Mouse (Mus musculus) liver, embryonic 14.5 days (tissue): ENCODE measurements around the gene Dclk3. TPM values are rescaled to one million over a fixed set of nuclear protein-coding genes. Genes with fewer than 3 reads are reported as not detected.

Experiments used
- ATAC-seq: fragments of 200-750 bp; cut with Nextera tagmentation; 2 replicates; pipeline ENCODE4 v1.8.0; 2017; ENCODE audit warnings: moderate number of reproducible peaks, mild to moderate bottlenecking, moderate library complexity; ENCODE audit not compliant: insufficient read depth
- DNase-seq, 3 experiments: peaks; one replicate each; pipeline ENCODE4 v3.0.0-alpha.2; 2012 to 2013; ENCODE audit warnings: low read depth in 3 of 3, low spot score in 3 of 3
- H3K27ac ChIP-seq: fragments of 300-500 bp; sonication (generic); 2 replicates; pipeline ENCODE4 v1.5.1; 2014; ENCODE audit warnings: moderate library complexity, mild to moderate bottlenecking, control low read depth, inconsistent platforms
- H3K27me3 ChIP-seq: fragments of 300-500 bp; sonication (generic); 2 replicates; pipeline ENCODE4 v1.6.1; 2014; ENCODE audit warnings: mild to moderate bottlenecking, low read length, moderate library complexity; ENCODE audit not compliant: control insufficient read depth, insufficient read depth
- H3K36me3 ChIP-seq: fragments of 300-500 bp; sonication (generic); replicated peaks from 2 replicates; pipeline ENCODE4 v1.6.1; 2014; ENCODE audit warnings: low read depth; ENCODE audit not compliant: control insufficient read depth, insufficient read depth
- H3K4me1 ChIP-seq, 2 experiments: fragments of 200-500 bp in 1 of 2; fragments of 300-500 bp in 1 of 2; sonication (generic) in 1 of 2; replicated peaks; 2 replicates each; pipeline ENCODE4 v1.6.1; 2012 to 2014; ENCODE audit warnings: antibody characterized with exemption in 1 of 2, inconsistent platforms in 1 of 2, low read length in 1 of 2; ENCODE audit not compliant: control insufficient read depth in 2 of 2, insufficient read depth in 2 of 2
- H3K4me2 ChIP-seq: fragments of 300-500 bp; sonication (generic); 2 replicates; pipeline ENCODE4 v1.6.1; 2014; ENCODE audit warnings: low read depth, mild to moderate bottlenecking, control low read depth, moderate library complexity
- H3K4me3 ChIP-seq, 2 experiments: fragments of 200-500 bp in 1 of 2; fragments of 300-500 bp in 1 of 2; sonication (generic) in 1 of 2; 2 replicates each; pipeline ENCODE4 v1.5.1; 2012 to 2014; ENCODE audit warnings: low read depth in 2 of 2, low read length in 2 of 2, mild to moderate bottlenecking in 2 of 2, control low read depth in 1 of 2, inconsistent platforms in 1 of 2, moderate library complexity in 1 of 2; ENCODE audit not compliant: insufficient read depth in 1 of 2
- H3K9ac ChIP-seq: fragments of 300-500 bp; sonication (generic); replicated peaks from 2 replicates; pipeline ENCODE4 v1.6.1; 2014; ENCODE audit warnings: mild to moderate bottlenecking, control low read depth, moderate library complexity
- H3K9me3 ChIP-seq: fragments of 300-500 bp; sonication (generic); 2 replicates; pipeline ENCODE4 v1.6.1; 2016; ENCODE audit warnings: low read length, mixed read lengths; ENCODE audit not compliant: control insufficient read depth
- CTCF ChIP-seq: IDR thresholded peaks from 2 replicates; pipeline ENCODE4 v1.5.1; 2016; ENCODE audit warnings: antibody characterized with exemption, low read depth, control low read depth
- EP300 ChIP-seq: IDR thresholded peaks from 2 replicates; pipeline ENCODE4 v1.6.1; 2016; ENCODE audit warnings: antibody characterized with exemption, low read depth
- WGBS: fragments of 180-500 bp; shearing (Covaris S2); extraction: QIAGEN DNeasy Blood & Tissue Kit; methylation state at CpG from one replicate; pipeline ENCODE4 v1.1.7; 2014; ENCODE audit not compliant: insufficient replicate concordance; 5-methylcytosine and 5-hydroxymethylcytosine counted together
- polyA plus RNA-seq, 2 experiments: library from polyadenylated mRNA; depleted of rRNA in 1 of 2; stranded (reverse) in 1 of 2; unstranded in 1 of 2; fragments of >200 nt; fragmentation: Nextera tagmentation in 1 of 2; extraction: Ambion mirVana in 1 of 2; gene quantifications; 2 replicates each; pipeline versions ENCODE4 v1.2.1 to v1.2.3; 2012 to 2014

The Dclk3 gene
- polyA plus RNA-seq (2012; rRNA removed) (0.02 TPM in 1 of 2 replicates, not detected in the other), polyA plus RNA-seq (2014; fragmentation: Nextera tagmentation; extraction: Ambion mirVana) (0.03 TPM in 1 of 2 replicates, not detected in the other)

DNA sequence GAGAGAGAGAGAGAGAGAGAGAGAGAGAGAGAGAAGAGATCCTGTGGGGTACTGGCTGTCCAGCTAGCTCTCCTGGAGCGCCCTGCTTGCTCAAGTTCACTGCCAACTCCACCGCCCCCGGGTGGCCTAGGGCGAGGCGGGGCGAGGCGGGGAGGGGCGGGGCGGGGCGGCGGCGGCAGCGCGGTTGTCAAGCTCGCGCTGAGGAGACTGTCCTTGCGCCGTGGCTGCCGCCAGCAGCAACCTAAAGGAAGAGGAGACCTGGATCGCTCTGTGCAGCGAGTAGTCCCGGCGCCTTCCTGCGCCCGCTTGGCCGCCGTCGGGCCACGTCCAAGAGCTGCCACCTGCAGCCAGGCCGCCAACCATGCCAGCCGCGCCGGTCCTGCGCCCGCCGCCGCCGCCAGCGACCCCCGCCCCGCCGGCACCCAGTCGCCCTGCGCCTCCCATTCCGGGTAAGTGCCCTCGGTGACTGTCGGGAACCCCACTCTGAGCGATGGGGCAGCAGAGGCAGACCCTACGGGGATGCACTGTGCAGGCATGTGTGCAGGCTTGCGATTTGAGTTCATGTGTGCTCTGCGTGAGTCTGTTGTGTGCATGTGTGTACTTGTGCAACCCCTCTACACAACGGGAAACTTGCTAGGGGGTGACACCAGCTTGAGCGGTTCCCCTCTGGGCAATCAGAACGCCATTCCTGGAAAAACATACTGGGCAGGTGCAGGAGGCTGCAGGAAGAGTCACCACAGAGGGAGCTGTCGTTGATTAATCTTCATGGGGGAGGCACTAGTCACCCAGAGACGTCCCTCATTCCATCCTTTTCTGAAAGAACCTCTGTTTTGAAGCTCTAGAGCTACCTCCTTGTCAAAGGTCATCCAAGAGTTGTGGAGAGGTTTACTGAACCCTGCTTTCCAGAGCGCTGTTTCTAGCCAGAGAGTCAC is at the start of gene Dclk3:
Dclk3 (plus strand) TSS at position 178 of the 932 bp plus-strand sequence.
- WGBS, result 7% methylated on average over 33 of the region's 57 CpGs
- peak within 1 kb of the TSS in 1 of 2 experiments; percentile 32; a peak in 3 of 4 replicates for H3K4me3 ChIP-seq
- DNase-seq, result no peak
- H3K36me3 ChIP-seq, result no peaks in the 10 kb centered on the region
- peaks cover 21% of the 10 kb centered on the region for H3K27me3 ChIP-seq
- no peak for TF ChIP-seq EP300
- no peak for TF ChIP-seq CTCF
- no peak within 1 kb of the TSS for H3K27ac ChIP-seq
- H3K9me3 ChIP-seq, result no peaks in the 10 kb centered on the region
- peak within 1 kb of the TSS; percentile 51 for H3K4me2 ChIP-seq
- H3K4me1 ChIP-seq, result no peaks in the 10 kb centered on the region
- H3K9ac ChIP-seq, result no peak within 1 kb of the TSS
- no peak for ATAC-seq

DNA sequence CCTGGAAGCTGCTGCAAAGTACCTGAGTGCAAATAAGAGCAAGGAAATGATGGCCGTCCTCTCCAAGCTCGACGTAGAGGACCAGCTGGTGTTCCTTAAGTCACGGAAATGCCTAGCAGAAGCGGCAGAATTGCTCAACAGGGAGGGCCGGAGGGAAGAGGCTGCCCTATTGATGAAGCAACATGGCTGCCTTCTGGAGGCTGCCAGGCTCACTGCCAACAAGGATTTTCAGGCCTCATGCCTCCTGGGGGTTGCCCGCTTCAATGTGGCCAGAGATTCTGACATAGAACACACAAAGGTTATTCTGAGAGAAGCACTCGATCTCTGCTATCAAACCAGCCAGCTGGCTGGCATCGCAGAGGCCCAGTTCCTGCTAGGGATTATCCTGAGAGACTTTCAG is 48.9 kb upstream of the Dclk3 start:
- DNase-seq (no peak), ATAC-seq (no peak)
- H3K4me1 ChIP-seq, result 0 out of 4 replicates have a peak, but pooled peaks cover 0 to 2% of the 10 kb centered on the region in 2 experiments
- TF ChIP-seq EP300, result no peak
- no peak for TF ChIP-seq CTCF
- no peaks in the 10 kb centered on the region for H3K36me3 ChIP-seq
- H3K27ac ChIP-seq, result no peak overlapping the region
- H3K27me3 ChIP-seq, result no peaks in the 10 kb centered on the region
- no peak overlapping the region for H3K4me2 ChIP-seq
- no peak overlapping the region for H3K9ac ChIP-seq
- H3K4me3 ChIP-seq, result no peak overlapping the region
- H3K9me3 ChIP-seq, result no peaks in the 10 kb centered on the region
- 49% methylated on average over 9 of the region's 9 CpGs for WGBS

DNA sequence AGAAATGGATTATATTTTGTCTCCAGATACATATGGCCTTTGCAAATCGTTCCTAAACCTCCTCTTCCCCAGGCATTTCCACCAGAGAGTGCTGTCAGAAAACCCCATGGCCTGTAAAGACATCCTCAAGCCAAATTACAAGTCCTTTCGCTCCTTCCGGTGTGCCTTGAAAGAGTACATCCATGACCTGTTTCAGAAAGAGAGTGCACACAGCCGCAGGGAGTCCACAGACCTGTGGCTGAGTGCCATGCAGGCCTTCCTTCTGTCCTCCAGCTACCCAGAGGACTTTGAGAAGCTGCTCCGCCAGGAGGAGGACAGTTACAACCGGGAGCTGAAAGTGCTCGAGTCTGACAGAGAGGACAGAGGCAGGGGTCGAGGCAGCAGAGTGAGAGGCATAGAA is 47.8 kb upstream of the Dclk3 start:
- no peak for TF ChIP-seq CTCF
- TF ChIP-seq EP300, result no peak
- ATAC-seq (no peak), DNase-seq (no peak)
- H3K27me3 ChIP-seq, result no peaks in the 10 kb centered on the region
- no peak overlapping the region for H3K4me2 ChIP-seq
- 0 out of 4 replicates have a peak, but pooled peaks cover 0 to 2% of the 10 kb centered on the region in 2 experiments for H3K4me1 ChIP-seq
- 59% methylated on average over 8 of the region's 8 CpGs for WGBS
- H3K9ac ChIP-seq, result no peak overlapping the region
- H3K4me3 ChIP-seq, result no peak overlapping the region
- no peak overlapping the region for H3K27ac ChIP-seq
- H3K9me3 ChIP-seq, result no peaks in the 10 kb centered on the region
- no peaks in the 10 kb centered on the region for H3K36me3 ChIP-seq

DNA sequence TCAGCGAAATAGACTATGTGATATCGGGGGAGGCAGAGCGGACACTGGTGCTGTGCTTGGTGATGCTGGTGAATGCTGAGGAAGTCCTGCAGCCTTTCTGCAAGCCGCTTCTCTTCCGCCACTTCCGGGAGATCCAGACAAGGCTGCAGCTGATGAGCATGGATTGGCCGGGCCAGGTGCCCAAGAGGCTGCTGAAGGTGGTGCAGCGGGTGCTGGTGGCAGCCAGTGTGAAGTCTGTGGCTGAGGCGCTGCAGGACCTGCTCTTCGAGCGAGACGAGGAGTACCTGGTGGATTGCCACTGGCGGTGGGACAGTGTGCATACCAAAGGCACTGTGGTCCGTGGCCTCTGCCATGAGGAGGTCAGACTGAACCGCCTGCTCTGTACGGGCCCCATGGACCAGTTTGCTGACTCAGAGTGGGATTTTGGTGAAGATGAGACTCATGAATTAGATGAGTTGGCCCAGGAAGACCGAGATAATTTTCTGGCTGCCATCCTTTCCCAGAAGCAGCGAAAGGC is 46.9 kb upstream of the Dclk3 start:
- H3K9ac ChIP-seq, result no peak overlapping the region
- no peaks in the 10 kb centered on the region for H3K9me3 ChIP-seq
- 70% methylated on average over 18 of the region's 18 CpGs for WGBS
- no peaks in the 10 kb centered on the region for H3K4me1 ChIP-seq
- no peaks in the 10 kb centered on the region for H3K27me3 ChIP-seq
- H3K4me2 ChIP-seq, result no peak overlapping the region
- no peak for DNase-seq
- no peak overlapping the region for H3K4me3 ChIP-seq
- TF ChIP-seq EP300 (no peak), CTCF (no peak)
- H3K27ac ChIP-seq, result no peak overlapping the region
- ATAC-seq, result no peak
- no peaks in the 10 kb centered on the region for H3K36me3 ChIP-seq

DNA sequence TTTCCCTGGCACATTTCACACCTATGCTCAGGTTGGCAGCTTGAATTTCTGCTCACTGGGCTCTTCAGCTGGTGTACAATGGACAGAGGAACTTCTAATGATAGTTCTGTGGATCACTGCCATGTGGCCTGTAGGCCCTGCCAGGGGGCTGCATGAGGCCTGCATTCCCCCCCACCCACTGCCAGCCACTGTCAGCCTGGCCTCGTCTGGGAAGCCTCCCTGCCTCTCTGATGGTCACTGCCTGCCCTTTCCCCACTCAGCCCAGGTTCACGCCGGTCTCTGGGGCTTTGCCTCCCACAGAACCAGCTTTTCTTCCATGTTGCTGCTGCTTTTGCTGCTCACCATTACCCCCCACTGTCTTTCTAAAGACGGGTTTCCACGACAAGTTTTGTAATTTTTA is 43.6 kb upstream of the Dclk3 start:
- Histone ChIP-seq H3K9me3 (no peaks in the 10 kb centered on the region), H3K9ac (no peak overlapping the region), H3K4me1 (no peaks in the 10 kb centered on the region), H3K4me3 (no peak overlapping the region), H3K27ac (no peak overlapping the region), H3K36me3 (no peaks in the 10 kb centered on the region), H3K27me3 (no peaks in the 10 kb centered on the region), H3K4me2 (no peak overlapping the region)
- no peak for DNase-seq
- no peak for TF ChIP-seq EP300
- no peak for TF ChIP-seq CTCF
- 49% methylated on average over 5 of the region's 5 CpGs for WGBS
- ATAC-seq, result no peak
